Mouse (Mus musculus) heart, embryonic 10.5 days (tissue): ENCODE measurements around the gene Rilpl1. TPM values are rescaled to one million over a fixed set of nuclear protein-coding genes. Genes with fewer than 3 reads are reported as not detected.
"Not testable (repeated sequence)": the region's sequence is repeated elsewhere in the genome, so short reads cannot be mapped to it uniquely, and the experiment has no call there.

Experiments used
- DNase-seq: peaks from one replicate; pipeline ENCODE4 v3.0.0-alpha.2; 2017; ENCODE audit warnings: low spot score
- H3K27ac ChIP-seq: fragments of 300-500 bp; sonication (generic); 2 replicates; pipeline ENCODE4 v1.5.1; 2016; ENCODE audit warnings: mild to moderate bottlenecking
- H3K27me3 ChIP-seq: fragments of 300-500 bp; sonication (generic); 2 replicates; pipeline ENCODE4 v1.6.1; 2016; ENCODE audit warnings: mild to moderate bottlenecking; ENCODE audit not compliant: poor library complexity, insufficient read depth, severe bottlenecking
- H3K36me3 ChIP-seq: fragments of 300-500 bp; sonication (generic); 2 replicates; pipeline ENCODE4 v1.6.1; 2016; ENCODE audit warnings: mild to moderate bottlenecking, moderate library complexity
- H3K4me1 ChIP-seq: fragments of 300-500 bp; sonication (generic); 2 replicates; pipeline ENCODE4 v1.6.1; 2016; ENCODE audit warnings: mild to moderate bottlenecking
- H3K4me3 ChIP-seq: fragments of 300-500 bp; sonication (generic); 2 replicates; pipeline ENCODE4 v1.5.1; 2016; ENCODE audit warnings: mild to moderate bottlenecking, moderate library complexity
- H3K9me3 ChIP-seq: fragments of 300-500 bp; sonication (generic); 2 replicates; pipeline ENCODE4 v1.6.1; 2016; ENCODE audit warnings: mild to moderate bottlenecking, moderate library complexity
- WGBS: fragments of 180-500 bp; shearing (Covaris S2); methylation state at CpG from one replicate; pipeline ENCODE4 v1.1.7; 2016; 5-methylcytosine and 5-hydroxymethylcytosine counted together
- polyA plus RNA-seq: library from polyadenylated mRNA; unstranded; fragments of >200 nt; fragmentation: Nextera tagmentation; extraction: Ambion mirVana; gene quantifications from 2 replicates; pipeline ENCODE4 v1.2.1, GENCODE M21; 2016

Rilpl1 gene
- polyA plus RNA-seq, 1 experiment from 2014 or later = 25.5 TPM

DNA sequence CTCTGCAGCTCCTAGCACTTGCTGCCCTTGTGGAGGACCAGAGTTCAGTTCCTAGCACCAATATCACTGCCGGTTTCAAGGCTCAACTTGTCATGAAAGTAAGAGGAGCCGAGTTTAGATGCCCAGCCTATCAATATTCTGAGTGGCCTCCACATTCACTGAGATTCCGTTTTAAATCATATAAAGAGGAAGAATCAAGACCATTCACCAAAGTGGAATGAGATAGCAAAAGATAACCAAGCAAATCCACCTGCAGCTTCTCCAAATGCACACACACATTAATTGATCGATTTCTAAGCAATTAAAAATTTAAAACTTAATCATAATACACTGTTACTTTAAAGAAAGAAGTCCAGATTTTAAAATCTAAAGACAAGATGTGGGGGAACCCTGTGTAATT is 49.5 kb downstream of the Rilpl1 start:
- no peak overlapping the region for H3K4me3 ChIP-seq
- H3K27me3 ChIP-seq = no peaks in the 10 kb centered on the region
- H3K9me3 ChIP-seq = no peaks in the 10 kb centered on the region
- no peak overlapping the region for H3K27ac ChIP-seq
- DNase-seq = no peak
- WGBS = 86% methylated on average over 4 of the region's 4 CpGs
- peaks cover 24% of the 10 kb centered on the region for H3K4me1 ChIP-seq
- H3K36me3 ChIP-seq = no peaks in the 10 kb centered on the region

DNA sequence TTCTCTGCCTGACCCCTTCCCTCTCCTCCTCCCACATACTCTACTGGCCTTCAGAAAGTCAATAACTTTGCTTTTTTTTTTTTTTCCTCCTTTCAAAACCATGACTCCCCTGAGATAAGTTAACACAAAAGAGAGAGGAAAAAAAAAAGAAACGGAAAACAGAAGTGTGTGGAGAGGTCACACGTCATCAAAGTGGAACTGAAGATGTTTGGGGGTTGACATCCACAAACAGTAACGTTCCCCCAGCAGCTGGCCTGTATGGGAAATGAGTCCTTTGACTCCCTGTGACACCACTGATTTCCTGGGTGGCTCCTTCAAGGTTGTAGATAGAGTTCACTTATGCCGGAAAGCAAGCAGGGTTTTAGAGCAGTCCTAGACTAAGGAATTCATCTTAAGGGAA is 51.1 kb downstream of the Rilpl1 start:
- H3K4me1 ChIP-seq = peaks cover 32% of the 10 kb centered on the region
- H3K9me3 ChIP-seq = no peaks in the 10 kb centered on the region
- H3K4me3 ChIP-seq = no peak overlapping the region
- WGBS = 55% methylated on average over 4 of the region's 4 CpGs
- no peaks in the 10 kb centered on the region for H3K36me3 ChIP-seq
- H3K27me3 ChIP-seq = no peaks in the 10 kb centered on the region
- H3K27ac ChIP-seq = no peak overlapping the region
- DNase-seq = no peak

GRCm38 (mm10) chr5:124478873-124479204 is 52.4 kb downstream of the Rilpl1 start:
- H3K36me3 ChIP-seq = no peaks in the 10 kb centered on the region; the same call in 1 of the 2 replicates
- no peak overlapping the region for H3K4me3 ChIP-seq
- H3K9me3 ChIP-seq = no peaks in the 10 kb centered on the region
- DNase-seq = no peak
- WGBS = 68% methylated on average over 1 of the region's 1 CpGs
- H3K27ac ChIP-seq = peak overlapping the region; percentile 77
- no peaks in the 10 kb centered on the region for H3K27me3 ChIP-seq
- H3K4me1 ChIP-seq = peaks cover 20% of the 10 kb centered on the region

- WGBS = 84% methylated on average over 6 of the region's 6 CpGs
- Histone ChIP-seq H3K27me3 (no peaks in the 10 kb centered on the region), H3K4me3 (no peak overlapping the region), H3K27ac (no peak overlapping the region), H3K9me3 (no peaks in the 10 kb centered on the region), H3K4me1 (peaks cover 5% of the 10 kb centered on the region; the same call in 1 of the 2 replicates), H3K36me3 (peaks cover 32% of the 10 kb centered on the region)
- DNase-seq = no peak
Observed at GRCm38 (mm10) chr5:124470591-124471171, 60.5 kb downstream of the Rilpl1 start.

GRCm38 (mm10) chr5:124469486-124469885 is 61.7 kb downstream of the Rilpl1 start:
- 89% methylated on average over 6 of the region's 6 CpGs for WGBS
- H3K4me1 ChIP-seq = no peaks in the 10 kb centered on the region
- H3K4me3 ChIP-seq = no peak overlapping the region
- no peaks in the 10 kb centered on the region for H3K27me3 ChIP-seq
- no peak for DNase-seq
- peaks cover 32% of the 10 kb centered on the region for H3K36me3 ChIP-seq
- no peak overlapping the region for H3K27ac ChIP-seq
- no peaks in the 10 kb centered on the region for H3K9me3 ChIP-seq

GRCm38 (mm10) chr5:124468365-124468764 is 62.8 kb downstream of the Rilpl1 start:
- Histone ChIP-seq H3K36me3 (peaks cover 36% of the 10 kb centered on the region), H3K4me3 (no peak overlapping the region), H3K27me3 (no peaks in the 10 kb centered on the region), H3K27ac (no peak overlapping the region), H3K9me3 (no peaks in the 10 kb centered on the region), H3K4me1 (no peaks in the 10 kb centered on the region)
- WGBS = 87% methylated on average over 7 of the region's 7 CpGs
- DNase-seq = no peak

DNA sequence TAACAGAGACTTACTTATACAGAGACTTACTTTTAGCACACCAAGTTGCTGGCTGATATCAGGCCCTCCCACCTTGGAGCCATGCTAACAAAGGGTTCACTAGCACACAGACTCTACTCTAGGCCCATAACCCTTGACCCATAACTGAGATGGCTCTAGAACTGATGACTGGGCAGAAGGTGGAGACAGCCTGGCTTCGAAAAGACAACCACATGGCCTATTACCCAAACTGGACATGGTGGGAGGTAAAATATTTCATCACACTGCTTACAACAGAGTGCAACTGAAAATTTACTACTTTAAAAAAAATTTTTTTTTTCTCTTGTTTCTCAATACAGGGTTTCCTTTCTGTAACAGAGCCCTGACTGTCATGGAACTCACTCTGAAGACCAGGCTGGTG is 63.4 kb downstream of the Rilpl1 start:
- no peak overlapping the region for H3K27ac ChIP-seq
- H3K27me3 ChIP-seq = no peaks in the 10 kb centered on the region
- no peaks in the 10 kb centered on the region for H3K4me1 ChIP-seq
- no peak for DNase-seq
- H3K9me3 ChIP-seq = no peaks in the 10 kb centered on the region
- 81% methylated on average over 1 of the region's 1 CpGs for WGBS
- no peak overlapping the region for H3K4me3 ChIP-seq
- H3K36me3 ChIP-seq = peaks cover 42% of the 10 kb centered on the region

DNA sequence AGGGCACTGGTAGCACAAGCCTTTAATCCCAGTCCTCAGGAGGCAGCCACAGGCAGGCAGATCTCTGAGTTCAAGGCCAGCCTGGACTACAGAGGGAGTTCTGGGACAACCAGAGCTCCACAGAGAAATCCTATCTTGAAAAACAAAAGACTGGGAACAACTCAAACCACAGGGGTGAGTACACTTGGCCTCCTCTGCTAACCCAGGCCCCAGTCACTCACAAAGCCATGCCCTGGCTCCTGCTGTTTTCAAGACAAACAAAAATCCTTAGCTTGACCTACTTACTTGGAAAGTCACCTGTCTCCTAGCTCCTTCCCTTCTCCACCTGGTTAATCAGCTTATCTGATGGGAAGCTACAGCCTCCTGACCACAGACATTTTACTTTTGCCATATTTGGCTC is 66.3 kb downstream of the Rilpl1 start:
- Histone ChIP-seq H3K36me3 (peaks cover 66% of the 10 kb centered on the region), H3K4me3 (no peak overlapping the region), H3K27me3 (no peaks in the 10 kb centered on the region), H3K27ac (no peak overlapping the region), H3K4me1 (no peaks in the 10 kb centered on the region), H3K9me3 (no peaks in the 10 kb centered on the region)
- no peak for DNase-seq

DNA sequence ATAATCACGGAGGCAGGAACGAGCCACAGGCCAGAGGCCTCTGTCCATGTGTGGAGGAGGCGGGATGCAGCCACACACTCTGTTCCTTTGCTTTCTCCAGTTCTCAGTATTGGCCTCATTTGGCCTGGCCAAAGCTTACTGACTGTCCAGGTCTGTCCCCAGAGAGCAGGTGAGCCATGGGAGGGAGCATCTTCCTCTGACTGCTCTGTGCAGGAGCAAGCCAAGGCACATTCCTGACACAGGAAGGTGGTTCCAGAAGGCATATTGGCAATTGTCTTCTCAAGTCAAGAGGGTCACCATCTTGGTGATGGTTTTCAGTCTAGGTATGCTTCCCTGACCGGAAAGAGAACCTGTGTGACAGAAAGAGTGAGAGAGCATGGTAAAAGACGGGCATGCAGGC is 67.7 kb downstream of the Rilpl1 start:
- H3K36me3 ChIP-seq = peaks cover 68% of the 10 kb centered on the region
- no peaks in the 10 kb centered on the region for H3K4me1 ChIP-seq
- H3K4me3 ChIP-seq = no peak overlapping the region
- H3K27me3 ChIP-seq = no peaks in the 10 kb centered on the region
- DNase-seq = no peak
- no peak overlapping the region for H3K27ac ChIP-seq
- WGBS = 87% methylated on average over 5 of the region's 5 CpGs
- no peaks in the 10 kb centered on the region for H3K9me3 ChIP-seq

DNA sequence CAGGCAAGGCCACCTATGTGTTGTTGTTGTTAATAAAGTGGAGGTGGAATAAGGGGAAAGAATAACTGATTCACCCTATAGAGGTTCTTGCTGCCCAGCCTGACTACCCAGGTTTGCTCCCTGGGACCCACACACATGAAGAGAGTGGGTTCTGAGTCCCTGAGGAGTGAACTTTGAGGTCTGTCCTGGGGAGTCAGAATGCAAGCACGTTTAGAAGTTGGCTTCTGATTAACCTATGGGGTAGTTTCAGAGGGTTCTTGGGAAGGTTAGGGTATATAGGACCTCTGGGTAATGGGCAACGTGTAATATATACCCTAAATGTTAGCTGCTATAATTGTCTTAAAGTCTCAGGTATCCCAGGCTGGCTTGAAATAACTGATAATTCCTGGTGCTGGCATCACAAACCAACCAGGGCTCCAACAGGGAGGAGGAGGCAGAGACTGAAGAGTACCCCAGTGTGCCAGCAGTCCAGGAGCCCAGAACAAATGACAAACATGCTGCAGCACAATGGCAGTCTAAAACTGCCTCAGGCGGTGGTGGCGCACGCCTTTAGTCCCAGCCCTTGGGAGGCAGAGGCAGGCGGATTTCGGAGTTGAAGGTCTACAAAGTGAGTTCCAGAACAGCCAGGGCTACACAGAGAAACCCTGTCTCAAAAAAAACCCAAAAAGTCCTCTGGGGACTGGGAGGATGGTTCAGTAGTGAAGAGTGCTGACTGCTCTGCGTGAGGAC is 68.7 kb downstream of the Rilpl1 start:
- Histone ChIP-seq H3K4me1 (no peaks in the 10 kb centered on the region), H3K27me3 (no peaks in the 10 kb centered on the region), H3K4me3 (no peak overlapping the region), H3K27ac (no peak overlapping the region), H3K9me3 (no peaks in the 10 kb centered on the region), H3K36me3 (peaks cover 70% of the 10 kb centered on the region)
- no peak for DNase-seq
- WGBS = 83% methylated on average over 8 of the region's 8 CpGs

GRCm38 (mm10) chr5:124460922-124461321 is 70.3 kb downstream of the Rilpl1 start:
- H3K27me3 ChIP-seq, H3K4me1 ChIP-seq, H3K9me3 ChIP-seq, H3K4me3 ChIP-seq, H3K27ac ChIP-seq, DNase-seq: not testable (repeated sequence)
- 91% methylated on average over 14 of the region's 14 CpGs for WGBS
- H3K36me3 ChIP-seq = peaks cover 77% of the 10 kb centered on the region

DNA sequence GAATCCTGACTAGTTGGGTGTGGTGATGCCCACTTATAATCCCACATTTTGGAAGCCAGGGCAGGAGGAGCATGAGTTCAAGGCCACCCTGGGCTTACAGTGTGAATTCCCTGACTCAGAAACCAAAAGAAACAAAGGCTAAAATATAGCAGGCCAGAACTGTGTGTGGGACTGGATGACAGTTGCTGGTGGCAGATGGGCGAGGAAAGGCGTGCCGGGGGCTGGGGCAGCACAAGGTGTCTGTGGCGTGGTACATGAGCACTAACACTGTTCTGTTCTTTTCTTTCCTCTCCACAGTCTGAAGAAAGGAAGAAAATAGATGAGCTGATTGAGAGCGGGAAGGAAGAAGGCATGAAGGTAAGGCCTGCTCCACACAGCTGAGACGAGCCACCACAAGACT is 74.4 kb downstream of the Rilpl1 start:
- DNase-seq = no peak
- 93% methylated on average over 6 of the region's 6 CpGs for WGBS
- Histone ChIP-seq H3K4me1 (peaks cover 13% of the 10 kb centered on the region; the same call in 1 of the 2 replicates), H3K4me3 (no peak overlapping the region), H3K27me3 (no peaks in the 10 kb centered on the region), H3K27ac (no peak overlapping the region), H3K9me3 (no peaks in the 10 kb centered on the region), H3K36me3 (peaks cover 98% of the 10 kb centered on the region)

- no peaks in the 10 kb centered on the region for H3K27me3 ChIP-seq
- 88% methylated on average over 1 of the region's 1 CpGs for WGBS
Observed at GRCm38 (mm10) chr5:124454082-124454419, 77.1 kb downstream of the Rilpl1 start.

More at GRCm38 (mm10) chr5:124454082-124454419, 77.1 kb downstream of the Rilpl1 start:
- Histone ChIP-seq H3K4me3 (no peak overlapping the region), H3K27ac (no peak overlapping the region), H3K9me3 (no peaks in the 10 kb centered on the region), H3K36me3 (peaks cover 99% of the 10 kb centered on the region), H3K4me1 (peaks cover 24% of the 10 kb centered on the region)
- DNase-seq = no peak
